ENCODE assay signal across 22 mouse cellular contexts in genomic region chr5:36772586-36772985, GRCm38 (mm10).
"Had no signal": no experiment of that assay in that cellular context is flagged by ENCODE, and none has a peak within 500 bp of the region (broad histone marks: within the 10 kb centered on the region; RNA-seq: fewer than 3 reads in every experiment).

No protein-coding gene starts in this region.

- H3K4me1 ChIP-seq: limb, embryonic 12.5 days; limb, embryonic 15.5 days had no signal

- H3K9ac ChIP-seq: limb, embryonic 12.5 days; limb, embryonic 15.5 days; liver, embryonic 14.5 days; liver, postnatal 0 days; lung, embryonic 14.5 days; midbrain, embryonic 15.5 days; neural tube, embryonic 12.5 days; neural tube, embryonic 15.5 days had no signal

- H3K4me2 ChIP-seq: limb, embryonic 12.5 days; limb, embryonic 15.5 days; liver, embryonic 11.5 days; lung, embryonic 14.5 days; midbrain, embryonic 11.5 days; midbrain, embryonic 15.5 days; neural tube, embryonic 12.5 days; neural tube, embryonic 15.5 days had no signal

- H3K4me3 ChIP-seq: limb, embryonic 12.5 days; limb, embryonic 15.5 days; megakaryocyte, embryonic 14.5 days; midbrain, embryonic 15.5 days; neural tube, embryonic 12.5 days; neural tube, embryonic 15.5 days had no signal

- DNase-seq: kidney, postnatal 25 days; left cerebral cortex, postnatal 4 days; liver, postnatal 0 days; lung, embryonic 14.5 days; lung, postnatal 36 days; right cerebral cortex, adult 18-20 months; right cerebral cortex, postnatal 14 days; right cerebral cortex, postnatal 4 days; thymus, adult 2 months; thymus, postnatal 14 days had no signal

- H3K36me3 ChIP-seq: limb, embryonic 12.5 days; limb, embryonic 15.5 days; midbrain, embryonic 15.5 days; neural tube, embryonic 12.5 days; neural tube, embryonic 15.5 days had no signal

- ATAC-seq: liver, postnatal 0 days; lung, postnatal 0 days; midbrain, embryonic 15.5 days had no signal

- H3K27ac ChIP-seq: kidney, postnatal 0 days; limb, embryonic 12.5 days; limb, embryonic 15.5 days; liver, embryonic 14.5 days; midbrain, embryonic 15.5 days; neural tube, embryonic 12.5 days; neural tube, embryonic 15.5 days; stomach, postnatal 0 days had no signal

- H3K27me3 ChIP-seq: limb, embryonic 12.5 days; limb, embryonic 15.5 days; midbrain, embryonic 15.5 days; neural tube, embryonic 12.5 days; neural tube, embryonic 15.5 days had no signal

- H3K9me3 ChIP-seq: limb, embryonic 12.5 days; limb, embryonic 15.5 days; megakaryocyte, embryonic 14.5 days; midbrain, embryonic 15.5 days; neural tube, embryonic 12.5 days; neural tube, embryonic 15.5 days had no signal
